ENCODE assay signal across 9 mouse cellular contexts in genomic region chr14:84445503-84446410, GRCm38 (mm10). TPM values are rescaled to one million over a fixed set of nuclear protein-coding genes. Genes with fewer than 3 reads are reported as not detected.
DNase-seq lines count a peak whose midpoint lies in the region; ATAC-seq and TF ChIP-seq lines count a peak whose summit lies in the region.
"Had no signal": no experiment of that assay in that cellular context is flagged by ENCODE, and none has a peak within 500 bp of the region (broad histone marks: within the 10 kb centered on the region; RNA-seq: fewer than 3 reads in every experiment).

No protein-coding gene starts in this region.

- no peak for TF ChIP-seq POLR2A in testis, adult 2 months (IDR thresholded peaks at IDR 0.05; ENCODE audit: control insufficient read depth, low read depth, low read length)

- under 1% methylated on average over 59 of the region's 59 CpGs for WGBS in hindbrain, embryonic 16.5 days
- under 1% methylated on average over 59 of the region's 59 CpGs for WGBS in midbrain, embryonic 12.5 days

- ATAC-seq in cerebellum, adult (ENCODE audit: insufficient number of reproducible peaks, low FRiP score, low TSS enrichment) = no peak
- ATAC-seq in hindbrain, embryonic 16.5 days = no peak
- no peak for ATAC-seq in midbrain, embryonic 12.5 days (ENCODE audit: low FRiP score, low read depth)

- DNase-seq in cerebellum, adult 11 months = peak; percentile 6
- peak; percentile 42 to 55 for DNase-seq in cerebellum, postnatal 14 days
- peak; percentile 29 to 47 for DNase-seq in frontal cortex, postnatal 25 days (ENCODE audit: low spot score in 2 of 2)
- DNase-seq in left cerebral cortex, adult 8-10 months (ENCODE audit: low spot score in 2 of 2) = peak; percentile 51 to 53

- H3K27me3 ChIP-seq in hindbrain, embryonic 16.5 days (replicated peaks; ENCODE audit: control insufficient read depth, insufficient read depth, low read length) = no peaks in the 10 kb centered on the region
- peaks cover 29% of the 10 kb centered on the region for H3K27me3 ChIP-seq in midbrain, embryonic 12.5 days
- H3K27me3 ChIP-seq in testis, adult 2 months (ENCODE audit: control insufficient read depth, insufficient read depth, low read length) = no peaks in the 10 kb centered on the region

- H3K4me1 ChIP-seq in hindbrain, embryonic 16.5 days (ENCODE audit: control insufficient read depth, insufficient read depth, low read depth, low read length) = peaks cover 3% of the 10 kb centered on the region; the same call in 1 of the 2 replicates
- peaks cover 26% of the 10 kb centered on the region for H3K4me1 ChIP-seq in midbrain, embryonic 12.5 days
- H3K4me1 ChIP-seq in testis, adult 2 months (ENCODE audit: control insufficient read depth, insufficient read depth, low read length) = peaks cover 24% of the 10 kb centered on the region

- no peaks in the 10 kb centered on the region for H3K9me3 ChIP-seq in hindbrain, embryonic 16.5 days (ENCODE audit: control insufficient read depth, low read length)
- H3K9me3 ChIP-seq in midbrain, embryonic 12.5 days = no peaks in the 10 kb centered on the region

- peak overlapping the region; percentile 90 for H3K27ac ChIP-seq in hindbrain, embryonic 16.5 days (ENCODE audit: low read depth, low read length)
- H3K27ac ChIP-seq in midbrain, embryonic 12.5 days (replicated peaks) = 0 out of 2 replicates have a peak overlapping the region, but pooled peaks have one; percentile 25
- H3K27ac ChIP-seq in testis, adult 2 months (ENCODE audit: control insufficient read depth, insufficient read depth, low read depth, low read length) = no peak overlapping the region

- H3K9ac ChIP-seq in hindbrain, embryonic 16.5 days (ENCODE audit: low read depth, low read length) = peak overlapping the region; percentile 70
- peak overlapping the region; percentile 55 for H3K9ac ChIP-seq in midbrain, embryonic 12.5 days (replicated peaks)

- H3K36me3 ChIP-seq in hindbrain, embryonic 16.5 days (ENCODE audit: control insufficient read depth, insufficient read depth, low read length) = no peaks in the 10 kb centered on the region
- no peaks in the 10 kb centered on the region for H3K36me3 ChIP-seq in midbrain, embryonic 12.5 days
- H3K36me3 ChIP-seq in testis, adult 2 months (ENCODE audit: control insufficient read depth, insufficient read depth, low read length) = no peaks in the 10 kb centered on the region

- peak overlapping the region; percentile 78 for H3K4me3 ChIP-seq in hindbrain, embryonic 16.5 days (ENCODE audit: low read length)
- H3K4me3 ChIP-seq in midbrain, embryonic 12.5 days = peak overlapping the region; percentile 61
- H3K4me3 ChIP-seq in testis, adult 2 months (ENCODE audit: control insufficient read depth, low read depth, low read length) = peak overlapping the region; percentile 40
- H3K4me3 ChIP-seq: erythroblast, embryonic 14.5 days had no signal

- no peak for TF ChIP-seq CTCF in testis, adult 2 months (IDR thresholded peaks at IDR 0.05; ENCODE audit: control insufficient read depth, insufficient read depth, insufficient replicate concordance, low read depth, low read length)

- peak overlapping the region; percentile 76 for H3K4me2 ChIP-seq in hindbrain, embryonic 16.5 days (ENCODE audit: low read length)
- H3K4me2 ChIP-seq in midbrain, embryonic 12.5 days (replicated peaks) = peak overlapping the region; percentile 95

RNA-seq across cellular contexts. Expression of gene Pcdh17, which starts 2.4 kb away (rescaled TPM):
- polyA plus RNA-seq in hindbrain, embryonic 16.5 days (2015; fragmentation: Nextera tagmentation; extraction: Ambion mirVana) = 35.5 and 35.7 TPM in 2 replicates
- 10 to 100 TPM; 30.6 to 37.8 (median 32.7) TPM for total RNA-seq in left cerebral cortex, adult 8-10 months (2022)
- 6.1 and 7.7 TPM in 2 replicates for polyA plus RNA-seq in midbrain, embryonic 12.5 days (2016; fragmentation: Nextera tagmentation; extraction: Ambion mirVana)
- 1.7 and 1.8 TPM in 2 replicates for polyA plus RNA-seq in testis, adult 2 months (2012; rRNA removed)
- polyA plus RNA-seq: erythroblast, embryonic 14.5 days had no signal
